In genomic region chr4:49624969-49625368, GRCm38 (mm10) we compare ENCODE assay signal across 11 mouse cellular contexts. TPM values are rescaled to one million over a fixed set of nuclear protein-coding genes. Genes with fewer than 3 reads are reported as not detected.
"Had no signal": no experiment of that assay in that cellular context is flagged by ENCODE, and none has a peak within 500 bp of the region (broad histone marks: within the 10 kb centered on the region; RNA-seq: fewer than 3 reads in every experiment).

No protein-coding gene starts in this region.

RNA-seq across cellular contexts. Expression of gene Tmem246, which starts 27.3 kb away (rescaled TPM):
- polyA plus RNA-seq: macrophage had no signal

RNA-seq across cellular contexts. Expression of gene Ppp3r2, which starts 56.9 kb away (rescaled TPM):
- polyA plus RNA-seq: liver, adult 2 months; liver, embryonic 13.5 days; liver, embryonic 14.5 days; liver, embryonic 15.5 days; liver, postnatal 0 days; lung, adult 2 months; lung, embryonic 14.5 days; lung, embryonic 15.5 days; macrophage; midbrain, embryonic 10.5 days; myocyte had no signal
